Mouse (Mus musculus) erythroblast, embryonic 14.5 days (primary cell): ENCODE measurements around the gene Mga. TPM values are rescaled to one million over a fixed set of nuclear protein-coding genes. Genes with fewer than 3 reads are reported as not detected.

Experiments
- H3K27me3 ChIP-seq: 2 replicates; pipeline ENCODE4 v1.6.1; 2012; ENCODE audit warnings: inconsistent platforms; ENCODE audit not compliant: control insufficient read depth
- H3K36me3 ChIP-seq: 2 replicates; pipeline ENCODE4 v1.6.1; 2012; ENCODE audit warnings: mild to moderate bottlenecking, inconsistent platforms; ENCODE audit not compliant: control insufficient read depth
- H3K4me1 ChIP-seq: 2 replicates; pipeline ENCODE4 v1.6.1; 2012; ENCODE audit warnings: inconsistent platforms; ENCODE audit not compliant: control insufficient read depth
- H3K4me3 ChIP-seq: replicated peaks from 2 replicates; pipeline ENCODE3; 2012; ENCODE audit warnings: moderate library complexity, mild to moderate bottlenecking, inconsistent platforms
- H3K9me3 ChIP-seq: 2 replicates; pipeline ENCODE4 v1.6.1; 2012; ENCODE audit warnings: low read length, inconsistent platforms, mixed read lengths; ENCODE audit not compliant: control insufficient read depth
- GATA1 ChIP-seq: IDR thresholded peaks from 2 replicates; pipeline ENCODE4 v1.6.1; 2012; ENCODE audit warnings: low read length, inconsistent platforms, mixed read lengths
- TAL1 ChIP-seq: IDR thresholded peaks from 3 replicates; pipeline ENCODE4 v1.6.1; 2012; ENCODE audit warnings: low read length, inconsistent platforms, mixed read lengths
- polyA plus RNA-seq: library from polyadenylated mRNA; stranded (reverse); fragments of >175 nt; gene quantifications from 2 replicates; pipeline ENCODE4 v1.2.3, GENCODE M21; 2012

Mga gene
- polyA plus RNA-seq, 1 experiment, result 0.01 TPM

DNA sequence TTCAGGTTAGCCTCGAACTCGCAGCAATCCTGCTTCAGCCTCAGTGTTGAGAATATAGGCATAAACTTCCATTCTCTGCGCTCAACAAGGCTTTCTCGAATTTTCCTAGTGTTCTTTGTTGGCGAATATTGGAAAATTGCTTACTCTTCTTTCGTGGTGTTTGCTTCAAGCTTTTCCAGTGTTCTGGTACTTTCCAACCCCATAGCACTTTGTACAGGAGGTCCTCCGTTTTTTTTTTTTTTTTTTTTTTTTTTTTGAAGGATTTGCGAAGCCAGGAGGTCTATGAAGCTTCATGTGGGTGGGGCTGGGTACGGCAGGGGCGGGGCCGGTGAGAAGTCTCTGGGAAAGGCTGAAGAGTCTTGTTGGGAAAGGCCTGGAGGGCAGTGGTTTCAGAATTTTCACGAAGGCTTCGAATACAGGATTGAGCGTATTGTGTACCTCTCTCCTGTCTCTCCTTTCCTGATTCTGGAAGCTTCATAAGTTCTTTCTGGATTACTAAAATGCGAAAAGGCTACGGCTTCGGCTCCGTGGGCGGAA, 407 bp upstream of the Mga start:
- Histone ChIP-seq H3K36me3 (no peaks in the 10 kb centered on the region), H3K4me1 (peaks cover 24% of the 10 kb centered on the region), H3K27me3 (no peaks in the 10 kb centered on the region), H3K4me3 (peak overlapping the region; percentile 70), H3K9me3 (no peaks in the 10 kb centered on the region)
- TF ChIP-seq TAL1 (no peak), GATA1 (no peak)

DNA sequence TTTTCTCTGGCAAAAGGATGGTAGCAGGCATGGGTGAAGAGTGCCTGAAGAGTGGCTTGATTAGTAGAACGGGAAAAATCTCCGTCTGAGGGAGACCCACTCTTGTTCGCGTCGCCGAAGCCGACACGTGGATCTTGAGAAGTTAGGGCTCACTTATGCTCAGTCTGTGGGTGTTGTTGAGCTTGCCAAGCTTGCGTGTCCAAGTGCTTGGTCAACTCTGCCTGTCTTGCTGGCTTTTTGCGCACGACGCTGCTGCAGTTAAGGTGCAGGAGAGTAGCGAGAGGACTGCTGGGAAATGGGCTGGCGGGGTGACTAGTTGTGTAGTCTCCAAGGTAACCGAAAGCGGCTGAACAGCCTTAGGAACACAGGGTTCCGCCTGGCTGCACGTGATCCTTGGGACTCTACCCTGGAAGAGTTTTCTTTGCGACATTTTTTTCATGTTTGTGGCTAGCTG, 1.1 kb downstream of the Mga start:
- H3K27me3 ChIP-seq, result no peaks in the 10 kb centered on the region
- TF ChIP-seq GATA1, result no peak
- no peak for TF ChIP-seq TAL1

DNA sequence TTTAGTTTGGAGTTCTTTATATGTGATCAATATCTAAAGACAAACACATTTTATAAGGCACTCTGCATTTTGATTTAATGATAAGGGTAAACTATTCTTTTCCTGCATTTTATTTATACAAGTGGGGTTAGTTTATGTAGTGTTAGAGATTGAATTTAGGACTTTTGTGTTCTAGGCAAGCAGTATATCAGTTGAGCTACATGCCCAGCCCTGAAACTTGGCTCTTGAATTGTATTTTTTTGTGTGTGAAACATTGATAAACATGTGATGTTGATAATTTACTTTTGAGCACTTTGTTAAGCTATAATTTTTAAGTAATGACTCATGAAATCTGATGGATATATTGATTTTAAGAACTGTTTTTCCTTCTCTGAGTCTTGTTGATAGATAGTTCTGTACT, 19.0 kb downstream of the Mga start:
- H3K4me1 ChIP-seq, result peaks cover 4% of the 10 kb centered on the region; the same call in 1 of the 2 replicates
- TF ChIP-seq TAL1, result no peak
- no peak for TF ChIP-seq GATA1
- H3K27me3 ChIP-seq, result no peaks in the 10 kb centered on the region
- H3K4me3 ChIP-seq, result no peak overlapping the region
- peaks cover 14% of the 10 kb centered on the region for H3K36me3 ChIP-seq
- H3K9me3 ChIP-seq, result no peaks in the 10 kb centered on the region

More for the DNA sequence above, 1.1 kb downstream of the Mga start:
- Histone ChIP-seq H3K4me1 (peaks cover 24% of the 10 kb centered on the region), H3K36me3 (peaks cover 10% of the 10 kb centered on the region), H3K9me3 (no peaks in the 10 kb centered on the region), H3K4me3 (peak overlapping the region; percentile 70)

DNA sequence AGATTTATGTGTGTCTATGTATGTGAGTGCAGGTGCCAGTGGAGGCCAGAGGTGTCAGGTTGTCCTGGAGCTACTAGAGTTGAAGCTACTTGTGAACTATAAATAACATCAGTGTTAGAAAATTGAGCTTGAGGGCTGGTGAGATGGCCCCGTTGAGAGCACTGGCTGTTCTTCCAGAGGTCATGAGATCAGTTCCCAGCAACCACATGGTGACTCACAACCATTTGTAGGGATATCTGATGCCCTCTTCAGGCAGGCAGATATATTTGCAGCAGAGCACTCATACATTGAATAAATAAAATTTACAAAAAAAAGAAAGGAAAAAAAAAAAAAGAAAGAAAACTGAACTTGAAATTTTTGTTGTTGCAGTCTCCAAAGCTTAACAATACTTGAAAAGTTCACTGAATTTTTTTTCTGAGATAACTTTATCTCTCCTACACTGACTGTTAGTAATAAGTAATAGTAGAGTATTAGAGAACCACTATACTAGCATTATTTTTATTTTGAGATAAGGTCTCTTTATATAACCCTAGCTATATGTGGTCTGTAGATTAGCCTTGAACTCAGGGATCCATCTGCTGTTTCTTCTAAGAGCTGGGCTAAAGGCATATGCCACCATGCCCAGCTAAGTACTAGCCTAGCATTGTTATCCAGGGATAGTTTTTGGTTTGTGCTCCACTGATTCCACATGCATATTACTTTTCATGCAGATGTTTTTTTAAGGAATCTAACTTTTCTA, 20.8 kb downstream of the Mga start:
- no peak overlapping the region for H3K4me3 ChIP-seq
- peaks cover 23% of the 10 kb centered on the region for H3K36me3 ChIP-seq
- H3K9me3 ChIP-seq, result no peaks in the 10 kb centered on the region
- H3K27me3 ChIP-seq, result no peaks in the 10 kb centered on the region
- no peak for TF ChIP-seq TAL1
- TF ChIP-seq GATA1, result no peak
- peaks cover 4% of the 10 kb centered on the region; the same call in 1 of the 2 replicates for H3K4me1 ChIP-seq

DNA sequence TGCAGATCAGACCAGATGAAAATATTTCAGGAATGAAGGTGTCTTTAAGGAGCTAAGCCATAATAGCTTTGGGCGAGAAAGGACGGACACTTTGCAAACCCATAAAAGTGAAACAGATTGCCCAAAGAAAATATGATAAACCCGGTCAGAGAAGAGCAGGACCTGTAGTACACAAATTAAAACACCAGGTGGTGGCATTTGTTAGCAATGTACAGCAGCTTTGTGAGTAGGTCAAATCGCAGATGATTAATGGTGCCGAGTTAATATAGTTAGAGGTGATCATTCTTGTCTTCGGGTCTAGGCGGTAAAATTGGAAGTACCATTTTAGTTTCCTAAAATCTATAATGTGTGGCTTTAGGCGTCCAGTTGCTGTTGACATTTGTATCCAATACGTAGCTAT, 73.5 kb downstream of the Mga start:
- H3K4me1 ChIP-seq, result peaks cover 20% of the 10 kb centered on the region

DNA sequence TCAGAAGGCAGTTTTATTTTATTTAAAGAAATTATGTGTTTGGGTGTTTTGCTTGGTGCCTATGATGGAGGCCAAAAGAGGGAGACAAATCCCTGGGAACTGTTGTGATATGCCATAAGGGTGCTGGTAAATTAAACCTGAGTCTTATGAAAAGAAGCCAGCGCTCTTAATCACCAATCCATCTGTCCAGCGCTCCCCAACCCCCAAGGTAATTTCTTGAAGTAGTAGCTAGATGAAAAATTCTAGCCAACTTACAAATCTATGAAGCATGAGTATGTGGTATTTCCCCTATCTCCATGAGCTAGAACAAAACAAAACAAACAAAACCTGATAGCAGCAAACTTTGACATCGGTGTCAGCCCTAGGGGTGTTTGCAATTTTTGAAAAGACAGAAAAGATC, 74.3 kb downstream of the Mga start:
- no peaks in the 10 kb centered on the region; the same call in 1 of the 2 replicates for H3K36me3 ChIP-seq
- no peaks in the 10 kb centered on the region for H3K27me3 ChIP-seq
- H3K4me3 ChIP-seq, result no peak overlapping the region
- H3K4me1 ChIP-seq, result peaks cover 20% of the 10 kb centered on the region
- H3K9me3 ChIP-seq, result no peaks in the 10 kb centered on the region
- no peak for TF ChIP-seq TAL1
- TF ChIP-seq GATA1, result no peak

More for the DNA sequence above, 73.5 kb downstream of the Mga start:
- Histone ChIP-seq H3K4me3 (no peak overlapping the region), H3K27me3 (no peaks in the 10 kb centered on the region), H3K9me3 (no peaks in the 10 kb centered on the region), H3K36me3 (no peaks in the 10 kb centered on the region; the same call in 1 of the 2 replicates)
- TF ChIP-seq TAL1 (no peak), GATA1 (no peak)

DNA sequence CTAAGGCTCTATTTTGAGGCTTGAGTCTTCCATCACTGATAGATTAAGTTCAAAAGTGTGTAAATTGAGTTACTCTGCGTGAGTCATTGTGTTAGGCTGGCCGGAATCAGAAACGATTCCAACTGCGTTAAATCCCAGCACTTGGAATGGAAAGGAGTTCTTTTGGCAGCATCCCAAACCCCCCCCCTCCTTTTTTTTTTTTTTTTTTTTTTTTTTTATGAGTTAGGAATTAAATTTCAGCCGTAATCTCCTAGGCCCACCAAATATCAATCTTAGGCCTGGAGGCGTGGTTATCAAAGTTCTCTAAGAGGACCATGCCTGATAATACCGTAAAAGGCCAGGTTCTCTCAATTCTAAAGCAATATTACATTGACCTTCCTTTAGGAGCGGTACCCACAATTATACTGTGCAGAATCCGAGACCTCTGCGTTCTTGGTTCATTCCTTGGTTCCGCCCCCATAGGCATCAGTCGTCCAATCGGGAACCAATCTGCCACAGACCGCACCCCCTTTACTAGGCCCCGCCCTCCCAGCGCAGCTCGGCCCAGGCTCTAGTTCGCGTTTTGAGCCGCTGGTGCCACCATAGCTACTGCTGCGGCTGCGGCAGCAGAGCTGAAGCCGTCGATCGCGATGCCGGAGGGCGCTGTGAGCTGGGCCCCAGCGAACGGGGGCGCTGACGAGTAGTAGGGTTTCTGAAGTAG, 75.0 kb downstream of the Mga start:
- no peaks in the 10 kb centered on the region for H3K9me3 ChIP-seq
- peaks cover 20% of the 10 kb centered on the region for H3K4me1 ChIP-seq
- no peaks in the 10 kb centered on the region for H3K36me3 ChIP-seq
- TF ChIP-seq TAL1 (no peak), GATA1 (no peak)
- no peaks in the 10 kb centered on the region for H3K27me3 ChIP-seq
- H3K4me3 ChIP-seq, result peak overlapping the region; percentile 84

DNA sequence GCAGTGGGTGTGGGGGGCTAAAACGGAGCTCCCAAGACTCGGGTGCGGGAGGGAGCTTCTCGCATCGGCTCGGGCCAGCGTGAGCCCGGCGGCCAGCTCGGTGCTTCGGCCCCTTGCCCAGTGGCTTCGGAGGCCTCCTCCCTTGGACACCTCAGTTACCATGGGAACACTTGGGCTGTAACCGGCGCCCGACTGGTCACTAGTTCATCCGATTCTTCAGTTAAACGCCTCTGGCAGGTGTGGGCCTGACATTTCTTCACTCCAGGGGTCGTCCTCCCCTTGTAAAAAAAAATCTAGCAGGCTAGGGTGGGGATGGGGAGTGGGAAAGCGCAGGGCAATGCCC, 75.5 kb downstream of the Mga start, which contains the start of gene Mapkbp1:
Gene Mapkbp1, plus strand, starts transcription at position 163 of the 343 bp plus-strand sequence.
- TF ChIP-seq TAL1 (no peak), GATA1 (no peak)
- H3K4me3 ChIP-seq, result peak within 1 kb of the TSS; percentile 84
- H3K36me3 ChIP-seq, result no peaks in the 10 kb centered on the region
- H3K4me1 ChIP-seq, result peaks cover 20% of the 10 kb centered on the region
- no peaks in the 10 kb centered on the region for H3K9me3 ChIP-seq
- H3K27me3 ChIP-seq, result no peaks in the 10 kb centered on the region

DNA sequence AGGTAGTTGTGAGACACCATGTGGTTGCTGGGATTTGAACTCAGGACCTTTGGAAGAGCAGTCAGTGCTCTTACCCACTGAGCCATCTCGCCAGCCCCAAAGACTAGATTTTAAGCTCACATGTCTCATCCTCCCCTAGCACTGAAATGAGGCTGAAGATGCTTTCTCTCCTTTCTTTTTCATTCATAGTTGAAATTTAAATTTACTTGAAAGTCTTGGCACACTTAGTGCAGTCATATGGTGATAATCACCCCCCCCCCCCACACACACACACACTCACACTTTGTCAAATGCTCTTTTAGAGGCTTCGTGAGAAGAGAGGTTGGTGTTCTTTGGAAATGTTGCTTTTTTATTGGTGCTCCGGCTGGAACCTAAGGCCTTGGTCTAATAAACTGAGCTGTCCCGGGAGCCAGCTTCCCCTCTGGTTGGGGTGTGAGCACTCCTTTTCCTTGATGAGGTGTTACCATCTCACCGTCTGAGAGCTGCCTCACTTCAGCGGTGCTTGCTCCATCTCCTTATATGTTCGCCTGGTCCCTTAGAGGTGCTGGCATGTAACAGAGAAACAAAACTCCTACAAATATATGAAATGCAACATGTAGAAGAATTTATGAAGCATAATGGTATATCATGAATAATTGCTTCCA, 83.4 kb downstream of the Mga start:
- no peaks in the 10 kb centered on the region for H3K9me3 ChIP-seq
- no peaks in the 10 kb centered on the region for H3K36me3 ChIP-seq
- H3K4me1 ChIP-seq, result 0 out of 2 replicates have a peak, but pooled peaks cover 1% of the 10 kb centered on the region
- no peak for TF ChIP-seq TAL1
- TF ChIP-seq GATA1, result no peak
- no peaks in the 10 kb centered on the region for H3K27me3 ChIP-seq
- H3K4me3 ChIP-seq, result no peak overlapping the region
